Mouse (Mus musculus) midbrain, embryonic 16.5 days (tissue): ENCODE data around the gene Zfp420. TPM values are rescaled to one million over a fixed set of nuclear protein-coding genes. Genes with fewer than 3 reads are reported as not detected.

Experiments used
- ATAC-seq: fragments of 200-750 bp; cut with Nextera tagmentation; 2 replicates; pipeline ENCODE4 v1.8.0; 2017; ENCODE audit warnings: moderate TSS enrichment
- H3K27ac ChIP-seq: fragments of 300-500 bp; sonication (generic); 2 replicates; pipeline ENCODE4 v1.5.1; 2014; ENCODE audit warnings: mild to moderate bottlenecking, low read length, mixed read lengths
- H3K27me3 ChIP-seq: fragments of 300-500 bp; sonication (generic); 2 replicates; pipeline ENCODE4 v1.6.1; 2014; ENCODE audit warnings: low read depth, low read length, mixed read lengths; ENCODE audit not compliant: control insufficient read depth, insufficient read depth
- H3K36me3 ChIP-seq: fragments of 300-500 bp; sonication (generic); 2 replicates; pipeline ENCODE4 v1.6.1; 2014; ENCODE audit warnings: mild to moderate bottlenecking, low read length, moderate library complexity, mixed read lengths; ENCODE audit not compliant: control insufficient read depth, insufficient read depth
- H3K4me1 ChIP-seq: fragments of 300-500 bp; sonication (generic); 2 replicates; pipeline ENCODE4 v1.6.1; 2014; ENCODE audit warnings: mild to moderate bottlenecking, low read length, mixed read lengths; ENCODE audit not compliant: control insufficient read depth, insufficient read depth
- H3K4me2 ChIP-seq: fragments of 300-500 bp; sonication (generic); 2 replicates; pipeline ENCODE4 v1.6.1; 2014; ENCODE audit warnings: mild to moderate bottlenecking, low read length, mixed read lengths
- H3K4me3 ChIP-seq: fragments of 300-500 bp; sonication (generic); 2 replicates; pipeline ENCODE4 v1.5.1; 2014; ENCODE audit warnings: low read depth, mild to moderate bottlenecking, low read length, moderate library complexity, mixed read lengths
- H3K9ac ChIP-seq: fragments of 300-500 bp; sonication (generic); 2 replicates; pipeline ENCODE4 v1.6.1; 2014; ENCODE audit warnings: low read depth, low read length, mixed read lengths
- H3K9me3 ChIP-seq: fragments of 300-500 bp; sonication (generic); replicated peaks from 2 replicates; pipeline ENCODE4 v1.6.1; 2014; ENCODE audit warnings: mild to moderate bottlenecking, low read length, mixed read lengths; ENCODE audit not compliant: control insufficient read depth, poor library complexity, severe bottlenecking
- WGBS: fragments of 180-500 bp; shearing (Covaris S2); extraction: QIAGEN DNeasy Blood & Tissue Kit; methylation state at CpG from one replicate; pipeline ENCODE4 v1.1.7; 2014; 5-methylcytosine and 5-hydroxymethylcytosine counted together
- polyA plus RNA-seq: library from polyadenylated mRNA; unstranded; fragments of >200 nt; fragmentation: Nextera tagmentation; extraction: Ambion mirVana; gene quantifications from 2 replicates; pipeline ENCODE4 v1.2.1, GENCODE M21; 2015

The Zfp420 gene
- polyA plus RNA-seq, 1 experiment from 2014 or later: 23.7 TPM

GRCm38 (mm10) chr7:29908130-29908950, 48.6 kb downstream of the Zfp420 start, which contains the start of gene Zfp383:
Gene Zfp383 (plus strand): TSS chr7:29908223.
- peaks cover 10% of the 10 kb centered on the region for H3K36me3 ChIP-seq
- H3K4me1 ChIP-seq: peaks cover 30% of the 10 kb centered on the region
- H3K9me3 ChIP-seq: no peaks in the 10 kb centered on the region
- ATAC-seq: peak; percentile 82
- peak within 1 kb of the TSS; percentile 60 for H3K4me2 ChIP-seq
- H3K9ac ChIP-seq: peak within 1 kb of the TSS; percentile 65
- H3K27ac ChIP-seq: peak within 1 kb of the TSS; percentile 85
- peak within 1 kb of the TSS; percentile 70 for H3K4me3 ChIP-seq
- H3K27me3 ChIP-seq: no peaks in the 10 kb centered on the region
- under 1% methylated on average over 33 of the region's 33 CpGs for WGBS

GRCm38 (mm10) chr7:29910252-29910651, 50.5 kb downstream of the Zfp420 start:
- peak overlapping the region; percentile 59; the same call in 1 of the 2 replicates for H3K4me2 ChIP-seq
- no peaks in the 10 kb centered on the region for H3K9me3 ChIP-seq
- no peak overlapping the region for H3K9ac ChIP-seq
- H3K27ac ChIP-seq: no peak overlapping the region
- no peak for ATAC-seq
- H3K27me3 ChIP-seq: no peaks in the 10 kb centered on the region
- no peak overlapping the region for H3K4me3 ChIP-seq
- 53% methylated on average over 2 of the region's 2 CpGs for WGBS
- H3K36me3 ChIP-seq: peaks cover 23% of the 10 kb centered on the region
- peaks cover 27% of the 10 kb centered on the region for H3K4me1 ChIP-seq

DNA sequence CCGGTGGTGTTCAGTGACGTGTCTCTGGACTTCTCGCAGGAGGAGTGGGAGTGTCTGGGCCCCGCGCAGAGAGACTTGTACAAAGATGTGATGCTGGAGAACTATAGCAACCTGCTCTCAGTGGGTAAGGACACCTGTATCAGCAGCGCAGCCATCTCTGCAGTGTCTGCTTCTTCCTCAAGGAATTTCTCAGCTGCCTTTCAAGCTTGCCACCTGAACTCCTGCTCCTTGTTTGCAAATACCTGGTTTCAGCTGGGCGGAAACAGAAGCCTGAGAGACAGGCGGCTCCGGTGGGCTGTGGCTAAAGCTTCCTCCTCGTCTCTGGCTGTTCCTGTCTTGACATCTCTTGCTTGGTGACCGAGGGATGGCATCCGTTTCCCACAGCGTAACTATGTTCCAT, 52.4 kb downstream of the Zfp420 start:
- ATAC-seq: no peak
- WGBS: 94% methylated on average over 13 of the region's 13 CpGs
- Histone ChIP-seq H3K36me3 (peaks cover 33% of the 10 kb centered on the region), H3K9ac (no peak overlapping the region), H3K9me3 (no peaks in the 10 kb centered on the region), H3K4me1 (peaks cover 23% of the 10 kb centered on the region), H3K27ac (no peak overlapping the region), H3K4me2 (no peak overlapping the region), H3K4me3 (no peak overlapping the region), H3K27me3 (no peaks in the 10 kb centered on the region)

GRCm38 (mm10) chr7:29917371-29918061, 57.7 kb downstream of the Zfp420 start:
- Histone ChIP-seq H3K4me3 (no peak overlapping the region), H3K9me3 (no peaks in the 10 kb centered on the region), H3K4me1 (no peaks in the 10 kb centered on the region), H3K9ac (no peak overlapping the region), H3K4me2 (no peak overlapping the region), H3K27ac (no peak overlapping the region), H3K36me3 (peaks cover 31% of the 10 kb centered on the region), H3K27me3 (no peaks in the 10 kb centered on the region)
- no peak for ATAC-seq
- 75% methylated on average over 6 of the region's 6 CpGs for WGBS

GRCm38 (mm10) chr7:29918062-29918453, 58.3 kb downstream of the Zfp420 start:
- Histone ChIP-seq H3K9me3 (no peaks in the 10 kb centered on the region), H3K9ac (no peak overlapping the region), H3K4me2 (no peak overlapping the region), H3K36me3 (peaks cover 31% of the 10 kb centered on the region), H3K27me3 (no peaks in the 10 kb centered on the region), H3K27ac (no peak overlapping the region), H3K4me1 (no peaks in the 10 kb centered on the region), H3K4me3 (no peak overlapping the region)
- WGBS: 84% methylated on average over 4 of the region's 4 CpGs
- no peak for ATAC-seq

DNA sequence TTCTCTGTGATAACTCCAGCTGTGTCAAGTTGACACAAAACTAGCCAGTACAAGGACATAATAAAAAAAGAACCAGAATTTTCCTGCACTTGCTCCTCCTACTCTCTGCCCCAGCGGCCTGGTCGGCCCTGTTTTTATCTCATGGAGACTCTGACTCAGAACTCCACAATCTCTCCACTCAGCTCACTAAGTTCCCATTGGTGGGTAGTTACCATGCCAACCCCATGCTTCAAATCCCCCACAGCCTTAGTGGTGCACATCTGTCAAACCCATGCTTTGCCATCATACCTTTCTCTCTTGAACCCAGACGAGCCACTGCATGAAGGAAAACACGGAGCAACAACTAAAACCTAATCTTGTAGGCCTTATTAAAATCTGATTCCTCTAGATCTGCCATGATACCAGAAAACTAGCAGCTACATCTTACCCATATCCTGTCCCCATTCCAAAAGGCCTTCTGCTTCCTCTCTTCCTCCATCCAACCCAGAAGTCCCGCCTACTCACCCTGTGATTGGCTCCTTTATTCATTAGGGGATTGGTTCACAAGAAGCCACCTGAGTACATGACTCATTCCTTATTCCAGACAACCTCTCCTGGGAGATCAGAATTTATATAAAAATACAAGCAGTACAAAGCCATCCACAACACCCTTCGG, 61.8 kb downstream of the Zfp420 start:
- no peak overlapping the region for H3K27ac ChIP-seq
- H3K27me3 ChIP-seq: no peaks in the 10 kb centered on the region
- no peak for ATAC-seq
- no peak overlapping the region for H3K9ac ChIP-seq
- H3K4me1 ChIP-seq: no peaks in the 10 kb centered on the region
- no peak overlapping the region for H3K4me2 ChIP-seq
- 85% methylated on average over 6 of the region's 6 CpGs for WGBS
- no peaks in the 10 kb centered on the region for H3K9me3 ChIP-seq
- no peak overlapping the region for H3K4me3 ChIP-seq
- peaks cover 6% of the 10 kb centered on the region for H3K36me3 ChIP-seq

- H3K27me3 ChIP-seq: no peaks in the 10 kb centered on the region
- H3K4me3 ChIP-seq: no peak overlapping the region
- H3K36me3 ChIP-seq: no peaks in the 10 kb centered on the region
- no peak overlapping the region for H3K9ac ChIP-seq
- ATAC-seq: no peak
- no peak overlapping the region for H3K27ac ChIP-seq
- H3K9me3 ChIP-seq: no peaks in the 10 kb centered on the region
- WGBS: 81% methylated on average over 2 of the region's 2 CpGs
- H3K4me1 ChIP-seq: no peaks in the 10 kb centered on the region
- no peak overlapping the region for H3K4me2 ChIP-seq
Observed at GRCm38 (mm10) chr7:29922780-29923179, 63.0 kb downstream of the Zfp420 start.
